In the genomic region with DNA sequence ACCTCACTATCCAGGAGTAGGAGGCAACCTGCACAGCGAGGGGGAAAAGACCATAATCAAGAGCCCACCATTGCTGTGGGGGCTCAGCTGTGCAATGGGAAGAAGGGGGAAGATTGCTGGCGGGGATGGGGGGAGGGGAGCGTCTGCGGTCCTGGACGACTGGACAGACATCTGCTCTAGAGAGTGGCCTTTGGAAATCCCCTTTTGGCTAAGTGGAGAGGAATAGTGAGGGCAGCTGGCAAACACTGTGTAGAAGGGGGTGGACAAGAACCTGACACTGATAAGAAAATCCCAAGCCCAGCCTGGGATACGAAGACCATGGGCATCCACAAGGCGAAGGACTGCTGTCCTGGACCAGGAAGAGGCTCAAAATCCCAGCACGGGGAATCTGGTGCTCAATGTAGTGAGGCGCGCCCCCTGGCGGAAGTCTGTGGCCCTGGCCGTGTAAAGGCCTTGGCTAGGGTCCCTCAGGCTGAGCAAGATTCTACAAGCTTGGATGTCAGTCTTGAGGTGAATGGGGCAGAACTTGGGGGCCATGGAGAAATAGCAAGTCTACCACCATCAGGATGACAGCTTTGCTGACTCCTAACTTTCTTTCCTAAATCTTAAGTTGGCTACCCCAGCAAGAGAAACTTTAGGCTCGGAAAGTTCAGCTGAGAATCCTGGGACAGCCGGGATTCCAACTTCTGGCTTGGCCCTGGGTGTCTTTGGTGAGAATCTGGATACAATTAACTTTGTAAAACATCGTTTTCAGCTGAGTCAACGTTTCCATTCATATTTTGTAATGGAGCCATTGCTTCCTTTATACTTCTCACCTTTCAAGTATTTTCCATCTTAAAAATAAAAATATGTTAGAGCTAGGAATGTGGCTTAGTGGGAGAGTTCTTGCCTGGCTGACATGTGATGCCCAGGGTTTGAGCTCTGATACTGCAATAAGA, we compare ENCODE assay signal across 8 mouse cellular contexts. TPM values are rescaled to one million over a fixed set of nuclear protein-coding genes. Genes with fewer than 3 reads are reported as not detected.
DNase-seq lines count a peak whose midpoint lies in the region; ATAC-seq and TF ChIP-seq lines count a peak whose summit lies in the region.

No protein-coding gene starts in this region.

- H3K36me3 ChIP-seq in heart, embryonic 12.5 days, result no peaks in the 10 kb centered on the region
- no peaks in the 10 kb centered on the region for H3K36me3 ChIP-seq in embryonic facial prominence, embryonic 11.5 days (replicated peaks; ENCODE audit: control insufficient read depth, insufficient read depth, low read depth, low read length)
- no peaks in the 10 kb centered on the region for H3K36me3 ChIP-seq in kidney, embryonic 14.5 days (ENCODE audit: control insufficient read depth, insufficient read depth, low read length)
- H3K36me3 ChIP-seq in limb, embryonic 14.5 days (ENCODE audit: control insufficient read depth, insufficient read depth, low read length), result 0 out of 2 replicates have a peak, but pooled peaks cover 5% of the 10 kb centered on the region

- 0 out of 2 replicates have a peak, but pooled peaks cover under 1% of the 10 kb centered on the region for H3K27me3 ChIP-seq in heart, embryonic 12.5 days (replicated peaks)
- no peaks in the 10 kb centered on the region for H3K27me3 ChIP-seq in embryonic facial prominence, embryonic 11.5 days (ENCODE audit: control insufficient read depth, insufficient read depth, low read length)
- H3K27me3 ChIP-seq in kidney, embryonic 14.5 days (ENCODE audit: control insufficient read depth, insufficient read depth, low read length), result no peaks in the 10 kb centered on the region
- H3K27me3 ChIP-seq in limb, embryonic 14.5 days (ENCODE audit: control insufficient read depth, insufficient read depth, low read length), result no peaks in the 10 kb centered on the region

- WGBS in heart, embryonic 12.5 days, result 34% methylated on average over 16 of the region's 16 CpGs
- 33% methylated on average over 16 of the region's 16 CpGs for WGBS in embryonic facial prominence, embryonic 11.5 days
- WGBS in kidney, embryonic 14.5 days, result 37% methylated on average over 16 of the region's 16 CpGs
- 34% methylated on average over 16 of the region's 16 CpGs for WGBS in limb, embryonic 14.5 days

- no peak for TF ChIP-seq POLR2A in limb, embryonic 14.5 days (IDR thresholded peaks at IDR 0.05; ENCODE audit: borderline replicate concordance, extremely low read depth, insufficient read depth, insufficient read length)

- H3K9ac ChIP-seq in heart, embryonic 12.5 days, result no peak overlapping the region
- no peak overlapping the region for H3K9ac ChIP-seq in embryonic facial prominence, embryonic 11.5 days (replicated peaks; ENCODE audit: low read length)
- no peak overlapping the region for H3K9ac ChIP-seq in kidney, embryonic 14.5 days (ENCODE audit: low read depth, low read length)
- no peak overlapping the region for H3K9ac ChIP-seq in limb, embryonic 14.5 days (ENCODE audit: low read depth, low read length, severe bottlenecking)

- no peak overlapping the region for H3K4me3 ChIP-seq in heart, embryonic 12.5 days
- no peak overlapping the region for H3K4me3 ChIP-seq in embryonic facial prominence, embryonic 11.5 days (ENCODE audit: low read depth, low read length)
- H3K4me3 ChIP-seq in kidney, embryonic 14.5 days (ENCODE audit: low read length), result no peak overlapping the region
- no peak overlapping the region for H3K4me3 ChIP-seq in limb, embryonic 14.5 days (replicated peaks; ENCODE audit: low read length)

- no peak overlapping the region for H3K27ac ChIP-seq in heart, embryonic 12.5 days (ENCODE audit: poor library complexity, severe bottlenecking)
- H3K27ac ChIP-seq in embryonic facial prominence, embryonic 11.5 days (replicated peaks; ENCODE audit: low read depth, low read length), result no peak overlapping the region
- H3K27ac ChIP-seq in kidney, embryonic 14.5 days (ENCODE audit: low read depth, low read length), result no peak overlapping the region
- peak overlapping the region; percentile 11 for H3K27ac ChIP-seq in limb, embryonic 14.5 days (replicated peaks; ENCODE audit: low read depth, low read length)

- no peaks in the 10 kb centered on the region for H3K9me3 ChIP-seq in heart, embryonic 12.5 days (replicated peaks)
- H3K9me3 ChIP-seq in embryonic facial prominence, embryonic 11.5 days (replicated peaks; ENCODE audit: control insufficient read depth, low read length), result no peaks in the 10 kb centered on the region
- H3K9me3 ChIP-seq in kidney, embryonic 14.5 days (ENCODE audit: control insufficient read depth, low read length), result no peaks in the 10 kb centered on the region
- H3K9me3 ChIP-seq in limb, embryonic 14.5 days (ENCODE audit: control insufficient read depth, low read length), result no peaks in the 10 kb centered on the region

- peak; percentile 97 for DNase-seq in heart, adult 11 months
- peak; percentile 90 for DNase-seq in embryonic facial prominence, embryonic 11.5 days (ENCODE audit: low spot score)
- peak; percentile 81 for DNase-seq in heart, adult 8-10 months (ENCODE audit: low spot score)
- peak; percentile 87 for DNase-seq in limb, embryonic 14.5 days (ENCODE audit: low spot score)
- peak; percentile 27 to 51 for DNase-seq in spleen, postnatal 36 days (ENCODE audit: low spot score in 2 of 2)

- no peak for ATAC-seq in heart, embryonic 12.5 days (ENCODE audit: insufficient number of reproducible peaks, low FRiP score)
- ATAC-seq in embryonic facial prominence, embryonic 11.5 days (replicated peaks; ENCODE audit: insufficient number of reproducible peaks, low FRiP score, low TSS enrichment, low read depth), result peak; percentile 70
- ATAC-seq in kidney, embryonic 14.5 days (ENCODE audit: low FRiP score, low TSS enrichment), result peak; percentile 83
- peak; percentile 72 for ATAC-seq in limb, embryonic 14.5 days (ENCODE audit: low FRiP score, low read depth)
- ATAC-seq in monocyte, adult 5-6 weeks (replicated peaks; ENCODE audit: insufficient number of reproducible peaks, low FRiP score, low TSS enrichment, poor library complexity, severe bottlenecking), result peak; percentile 79

- no peak overlapping the region for H3K4me2 ChIP-seq in heart, embryonic 12.5 days
- no peak overlapping the region for H3K4me2 ChIP-seq in embryonic facial prominence, embryonic 11.5 days (ENCODE audit: low read depth, low read length)
- H3K4me2 ChIP-seq in kidney, embryonic 14.5 days (replicated peaks; ENCODE audit: low read depth, low read length), result no peak overlapping the region
- no peak overlapping the region for H3K4me2 ChIP-seq in limb, embryonic 14.5 days (replicated peaks; ENCODE audit: low read depth, low read length, severe bottlenecking)

- peaks cover 3% of the 10 kb centered on the region; the same call in 1 of the 2 replicates for H3K4me1 ChIP-seq in heart, embryonic 12.5 days (replicated peaks)
- no peaks in the 10 kb centered on the region; the same call in 1 of the 2 replicates for H3K4me1 ChIP-seq in embryonic facial prominence, embryonic 11.5 days (ENCODE audit: control insufficient read depth, insufficient read depth, low read length)
- peaks cover 9% of the 10 kb centered on the region; the same call in 1 of the 2 replicates for H3K4me1 ChIP-seq in kidney, embryonic 14.5 days (ENCODE audit: control insufficient read depth, insufficient read depth, low read length)
- H3K4me1 ChIP-seq in limb, embryonic 14.5 days (ENCODE audit: control insufficient read depth, insufficient read depth, low read length), result peaks cover 31% of the 10 kb centered on the region

RNA-seq across cellular contexts. Expression of gene Tmem239, which starts 5.5 kb away (rescaled TPM):
- not detected in 2 replicates for polyA plus RNA-seq in heart, embryonic 12.5 days (2016; fragmentation: Nextera tagmentation; extraction: Ambion mirVana)
- not detected in 2 replicates for polyA plus RNA-seq in embryonic facial prominence, embryonic 11.5 days (2014; fragmentation: Nextera tagmentation; extraction: Ambion mirVana)
- total RNA-seq in heart, adult 8-10 months (2022), result not detected
- not detected in 2 replicates for polyA plus RNA-seq in kidney, embryonic 14.5 days (2014; fragmentation: Nextera tagmentation; extraction: Ambion mirVana)
- not detected in 2 replicates for polyA plus RNA-seq in limb, embryonic 14.5 days (2012; rRNA removed)
- polyA plus RNA-seq in limb, embryonic 14.5 days (2014; fragmentation: Nextera tagmentation; extraction: Ambion mirVana), result not detected in 2 replicates
- total RNA-seq in monocyte, adult 5-6 weeks (2017), result not detected in 3 replicates

RNA-seq across cellular contexts. Expression of gene 1700020A23Rik, which starts 6.8 kb away (rescaled TPM):
- polyA plus RNA-seq in heart, embryonic 12.5 days (2016; fragmentation: Nextera tagmentation; extraction: Ambion mirVana), result not detected in 2 replicates
- not detected in 2 replicates for polyA plus RNA-seq in embryonic facial prominence, embryonic 11.5 days (2014; fragmentation: Nextera tagmentation; extraction: Ambion mirVana)
- not detected for total RNA-seq in heart, adult 8-10 months (2022)
- 0.40 TPM in 1 of 2 replicates, not detected in the other for polyA plus RNA-seq in kidney, embryonic 14.5 days (2014; fragmentation: Nextera tagmentation; extraction: Ambion mirVana)
- polyA plus RNA-seq in limb, embryonic 14.5 days (2012; rRNA removed), result not detected in 2 replicates
- polyA plus RNA-seq in limb, embryonic 14.5 days (2014; fragmentation: Nextera tagmentation; extraction: Ambion mirVana), result not detected in 2 replicates
- not detected in 3 replicates for total RNA-seq in monocyte, adult 5-6 weeks (2017)

RNA-seq across cellular contexts. Expression of gene Gm28372, which starts 6.8 kb away (rescaled TPM):
- 0.09 and 0.24 TPM in 2 replicates for polyA plus RNA-seq in heart, embryonic 12.5 days (2016; fragmentation: Nextera tagmentation; extraction: Ambion mirVana)
- polyA plus RNA-seq in embryonic facial prominence, embryonic 11.5 days (2014; fragmentation: Nextera tagmentation; extraction: Ambion mirVana), result not detected in 2 replicates
- total RNA-seq in heart, adult 8-10 months (2022), result not detected
- not detected in 2 replicates for polyA plus RNA-seq in kidney, embryonic 14.5 days (2014; fragmentation: Nextera tagmentation; extraction: Ambion mirVana)
- not detected in 2 replicates for polyA plus RNA-seq in limb, embryonic 14.5 days (2012; rRNA removed)
- polyA plus RNA-seq in limb, embryonic 14.5 days (2014; fragmentation: Nextera tagmentation; extraction: Ambion mirVana), result not detected in 2 replicates
- total RNA-seq in monocyte, adult 5-6 weeks (2017), result not detected in 3 replicates

RNA-seq across cellular contexts. Expression of gene Vps16, which starts 12.3 kb away (rescaled TPM):
- polyA plus RNA-seq in heart, embryonic 12.5 days (2016; fragmentation: Nextera tagmentation; extraction: Ambion mirVana), result 63.5 and 63.9 TPM in 2 replicates
- 81.9 and 84.8 TPM in 2 replicates for polyA plus RNA-seq in embryonic facial prominence, embryonic 11.5 days (2014; fragmentation: Nextera tagmentation; extraction: Ambion mirVana)
- total RNA-seq in heart, adult 8-10 months (2022), result 10 to 100 TPM; 21.6 to 28.9 (median 24.7) TPM
- 72.3 and 79.2 TPM in 2 replicates for polyA plus RNA-seq in kidney, embryonic 14.5 days (2014; fragmentation: Nextera tagmentation; extraction: Ambion mirVana)
- 148 and 170 TPM in 2 replicates for polyA plus RNA-seq in limb, embryonic 14.5 days (2012; rRNA removed)
- polyA plus RNA-seq in limb, embryonic 14.5 days (2014; fragmentation: Nextera tagmentation; extraction: Ambion mirVana), result 67.0 and 82.3 TPM in 2 replicates
- 199 to 267 TPM (median 223 TPM) in 3 replicates for total RNA-seq in monocyte, adult 5-6 weeks (2017)

RNA-seq across cellular contexts. Expression of gene Pced1a, which starts 12.7 kb away (rescaled TPM):
- polyA plus RNA-seq in heart, embryonic 12.5 days (2016; fragmentation: Nextera tagmentation; extraction: Ambion mirVana), result 7.5 and 9.0 TPM in 2 replicates
- 10.0 and 10.3 TPM in 2 replicates for polyA plus RNA-seq in embryonic facial prominence, embryonic 11.5 days (2014; fragmentation: Nextera tagmentation; extraction: Ambion mirVana)
- 1 to 10 TPM; 6.1 to 7.2 (median 6.5) TPM for total RNA-seq in heart, adult 8-10 months (2022)
- polyA plus RNA-seq in kidney, embryonic 14.5 days (2014; fragmentation: Nextera tagmentation; extraction: Ambion mirVana), result 13.0 and 15.0 TPM in 2 replicates
- polyA plus RNA-seq in limb, embryonic 14.5 days (2012; rRNA removed), result 57.5 and 64.1 TPM in 2 replicates
- 13.0 and 13.2 TPM in 2 replicates for polyA plus RNA-seq in limb, embryonic 14.5 days (2014; fragmentation: Nextera tagmentation; extraction: Ambion mirVana)
- total RNA-seq in monocyte, adult 5-6 weeks (2017), result 20.8 to 40.3 TPM (median 22.5 TPM) in 3 replicates

Comparison
In these comparisons a context has a peak if more than half of its experiments do, and no peak if none do; other contexts are left out.
1. DNase-seq: peak in every context shown above with its lines; median percentile 97 in heart, adult 11 months; 90 in embryonic facial prominence, embryonic 11.5 days; 87 in limb, embryonic 14.5 days; 81 in heart, adult 8-10 months; 39 in spleen, postnatal 36 days.